11 mouse cellular contexts compared by ENCODE assay signal in the genomic region with DNA sequence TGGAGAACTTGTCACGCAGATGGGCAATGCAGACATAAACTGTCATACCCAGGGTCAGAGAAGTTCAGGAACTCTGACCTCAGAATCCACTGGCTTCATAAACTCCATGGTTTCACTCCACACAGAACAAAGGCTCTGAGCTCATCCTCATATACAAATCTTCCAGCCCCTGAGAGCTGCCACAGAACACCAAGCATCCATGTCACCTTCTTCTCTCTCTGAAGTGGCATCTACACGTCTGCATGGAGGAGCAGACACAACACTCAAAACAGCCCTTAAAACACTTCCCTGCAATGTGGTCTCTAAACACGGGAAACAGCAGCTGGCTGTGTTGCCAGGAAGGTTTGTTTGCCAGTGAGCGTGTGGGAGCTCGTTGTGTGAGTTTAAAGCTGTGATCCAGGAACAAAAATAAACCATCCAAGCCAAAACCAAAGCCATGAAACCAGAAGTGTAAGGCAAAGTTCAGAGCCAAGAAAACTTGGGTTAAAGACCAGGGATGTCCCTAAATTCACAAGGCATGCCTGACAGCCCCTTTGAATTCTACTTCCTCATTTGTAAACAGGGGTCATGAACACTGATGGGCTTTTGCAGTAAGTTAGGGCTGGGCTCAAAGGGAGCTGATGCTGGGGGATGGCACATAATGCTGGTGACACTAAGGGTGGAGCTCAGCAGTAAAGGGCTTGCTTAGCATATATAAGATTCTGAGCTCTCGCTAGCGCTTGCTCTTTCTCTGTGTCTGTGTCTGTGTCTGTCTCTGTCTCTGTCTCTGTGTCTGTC. TPM values are rescaled to one million over a fixed set of nuclear protein-coding genes. Genes with fewer than 3 reads are reported as not detected.
DNase-seq lines count a peak whose midpoint lies in the region; ATAC-seq lines count a peak whose summit lies in the region.
"Had no signal": no experiment of that assay in that cellular context is flagged by ENCODE, and none has a peak within 500 bp of the region (broad histone marks: within the 10 kb centered on the region; RNA-seq: fewer than 3 reads in every experiment).

No protein-coding gene starts in this region.

- DNase-seq in layer of hippocampus, adult 11-12 months (ENCODE audit: low spot score): peak; percentile 64
- DNase-seq in layer of hippocampus, adult 9-10 months (ENCODE audit: low spot score): no peak
- peak; percentile 77 for DNase-seq in A20 (ENCODE audit: low read depth, low spot score)
- DNase-seq in adipocyte (ENCODE audit: low spot score): peak; percentile 13
- DNase-seq in hindbrain, embryonic 10.5 days (ENCODE audit: low spot score): no peak
- DNase-seq: spleen, adult 18-20 months had no signal

- H3K36me3 ChIP-seq in lung, embryonic 15.5 days: no peaks in the 10 kb centered on the region
- H3K36me3 ChIP-seq in hindbrain, embryonic 10.5 days: no peaks in the 10 kb centered on the region
- H3K36me3 ChIP-seq in forebrain, embryonic 12.5 days (replicated peaks): no peaks in the 10 kb centered on the region
- H3K36me3 ChIP-seq: limb, embryonic 12.5 days had no signal

- ATAC-seq in lung, embryonic 15.5 days (ENCODE audit: borderline replicate concordance, extremely low read depth, low FRiP score, low TSS enrichment): peak; percentile 46; the same call in 1 of the 2 replicates
- ATAC-seq in forebrain, embryonic 12.5 days (ENCODE audit: low FRiP score): no peak
- no peak for ATAC-seq in megakaryocyte-erythroid progenitor cell, adult 5-6 weeks (replicated peaks; ENCODE audit: low FRiP score, low TSS enrichment, poor library complexity, severe bottlenecking)

- no peaks in the 10 kb centered on the region for H3K27me3 ChIP-seq in lung, embryonic 15.5 days
- no peaks in the 10 kb centered on the region for H3K27me3 ChIP-seq in hindbrain, embryonic 10.5 days (ENCODE audit: insufficient read depth, poor library complexity, severe bottlenecking)
- no peaks in the 10 kb centered on the region for H3K27me3 ChIP-seq in forebrain, embryonic 12.5 days
- H3K27me3 ChIP-seq: limb, embryonic 12.5 days had no signal

- no peak overlapping the region for H3K4me3 ChIP-seq in lung, embryonic 15.5 days
- H3K4me3 ChIP-seq in hindbrain, embryonic 10.5 days: no peak overlapping the region
- no peak overlapping the region for H3K4me3 ChIP-seq in forebrain, embryonic 12.5 days (replicated peaks)
- H3K4me3 ChIP-seq: limb, embryonic 12.5 days had no signal

- peaks cover 10% of the 10 kb centered on the region for H3K4me1 ChIP-seq in lung, embryonic 15.5 days
- H3K4me1 ChIP-seq in hindbrain, embryonic 10.5 days (replicated peaks): 0 out of 2 replicates have a peak, but pooled peaks cover 4% of the 10 kb centered on the region
- no peaks in the 10 kb centered on the region for H3K4me1 ChIP-seq in forebrain, embryonic 12.5 days

- no peaks in the 10 kb centered on the region for H3K9me3 ChIP-seq in lung, embryonic 15.5 days
- no peaks in the 10 kb centered on the region for H3K9me3 ChIP-seq in hindbrain, embryonic 10.5 days
- H3K9me3 ChIP-seq in forebrain, embryonic 12.5 days: no peaks in the 10 kb centered on the region
- H3K9me3 ChIP-seq: limb, embryonic 12.5 days had no signal

- H3K9ac ChIP-seq in lung, embryonic 15.5 days: no peak overlapping the region
- H3K9ac ChIP-seq in forebrain, embryonic 12.5 days: no peak overlapping the region
- H3K9ac ChIP-seq: limb, embryonic 12.5 days had no signal

- peak overlapping the region; percentile 5; the same call in 1 of the 2 replicates for H3K27ac ChIP-seq in lung, embryonic 15.5 days
- no peak overlapping the region for H3K27ac ChIP-seq in hindbrain, embryonic 10.5 days
- H3K27ac ChIP-seq in forebrain, embryonic 12.5 days: no peak overlapping the region
- H3K27ac ChIP-seq: kidney, postnatal 0 days; limb, embryonic 12.5 days had no signal

- WGBS in lung, embryonic 15.5 days: 33% methylated on average over 7 of the region's 7 CpGs
- WGBS in hindbrain, embryonic 10.5 days: 77% methylated on average over 7 of the region's 7 CpGs
- WGBS in forebrain, embryonic 12.5 days: 88% methylated on average over 7 of the region's 7 CpGs

- no peak overlapping the region for H3K4me2 ChIP-seq in lung, embryonic 15.5 days
- H3K4me2 ChIP-seq in forebrain, embryonic 12.5 days: no peak overlapping the region
- H3K4me2 ChIP-seq: limb, embryonic 12.5 days had no signal

RNA-seq across cellular contexts. Expression of gene Ubash3b, which starts 24.6 kb away (rescaled TPM):
- 5.5 and 6.3 TPM in 2 replicates for polyA plus RNA-seq in lung, embryonic 15.5 days (2015; fragmentation: Nextera tagmentation; extraction: Ambion mirVana)
- polyA plus RNA-seq in hindbrain, embryonic 10.5 days (2016; fragmentation: Nextera tagmentation; extraction: Ambion mirVana): 7.3 and 8.5 TPM in 2 replicates
- 8.1 and 9.9 TPM in 2 replicates for polyA plus RNA-seq in forebrain, embryonic 12.5 days (2016; fragmentation: Nextera tagmentation; extraction: Ambion mirVana)
- total RNA-seq in megakaryocyte-erythroid progenitor cell, adult 5-6 weeks (2014; fragmentation: Nextera tagmentation): 5.6 and 13.3 TPM in 2 replicates
- total RNA-seq in megakaryocyte-erythroid progenitor cell, adult 5-6 weeks (2017): 3.7 and 4.0 TPM in 2 replicates

Comparison
In these comparisons a context has a peak if more than half of its experiments do, and no peak if none do; other contexts are left out.
1. DNase-seq: peak in layer of hippocampus, adult 11-12 months (single experiment), A20 (single experiment) and adipocyte (single experiment); none in layer of hippocampus, adult 9-10 months (single experiment) and hindbrain, embryonic 10.5 days (single experiment).